Mouse (Mus musculus): ENCODE data around the gene Gm42417.
A peak's percentile ranks its signal among the peaks of the same experiment; 100 is the strongest.

Gm42417 gene

GRCm38 (mm10) chr1:36539186-36539585 is at the start of gene Gm42417:
Gm42417 (minus strand) TSS chr1:36539429.
- peak; percentile 93 to 96 for DNase-seq

- DNase-seq = no peak
These were observed 48.6 kb upstream of the Gm42417 start for GRCm38 (mm10) chr1:36587860-36588259.

- DNase-seq = no peak
These were observed 47.1 kb upstream of the Gm42417 start for GRCm38 (mm10) chr1:36586288-36586687.

GRCm38 (mm10) chr1:36583408-36584116 is 44.3 kb upstream of the Gm42417 start:
- no peak for DNase-seq

GRCm38 (mm10) chr1:36582211-36582610 is 43.0 kb upstream of the Gm42417 start:
- no peak for DNase-seq

GRCm38 (mm10) chr1:36581260-36581659 is 42.0 kb upstream of the Gm42417 start:
- DNase-seq = no peak

GRCm38 (mm10) chr1:36580384-36581207 is 41.4 kb upstream of the Gm42417 start:
- DNase-seq = peak; percentile 66 to 67

GRCm38 (mm10) chr1:36579974-36580383 is 40.8 kb upstream of the Gm42417 start:
- no peak for DNase-seq

- no peak for DNase-seq
These were observed 37.9 kb upstream of the Gm42417 start for GRCm38 (mm10) chr1:36576991-36577675.

- no peak for DNase-seq
These were observed 36.1 kb upstream of the Gm42417 start for GRCm38 (mm10) chr1:36575347-36575746.

GRCm38 (mm10) chr1:36574196-36574955 is 35.1 kb upstream of the Gm42417 start:
- peak; percentile 55 to 64 for DNase-seq

GRCm38 (mm10) chr1:36573524-36573923 is 34.3 kb upstream of the Gm42417 start:
- DNase-seq = peak in 1 of 2 experiments; percentile 61

GRCm38 (mm10) chr1:36572709-36573108 is 33.5 kb upstream of the Gm42417 start:
- peak in 1 of 2 experiments; percentile 42 for DNase-seq

GRCm38 (mm10) chr1:36572140-36572700 is 33.0 kb upstream of the Gm42417 start:
- no peak for DNase-seq

- DNase-seq = peak; percentile 82 to 88
These were observed 32.4 kb upstream of the Gm42417 start for GRCm38 (mm10) chr1:36571627-36572026.

- no peak for DNase-seq
These were observed 31.1 kb upstream of the Gm42417 start for GRCm38 (mm10) chr1:36570320-36570719.

GRCm38 (mm10) chr1:36569694-36570276 is 30.6 kb upstream of the Gm42417 start:
- no peak for DNase-seq

- DNase-seq = no peak
These were observed 29.5 kb upstream of the Gm42417 start for GRCm38 (mm10) chr1:36568776-36569175.

GRCm38 (mm10) chr1:36567818-36568603 is 28.8 kb upstream of the Gm42417 start:
- no peak for DNase-seq

- no peak for DNase-seq
These were observed 27.2 kb upstream of the Gm42417 start for GRCm38 (mm10) chr1:36566425-36566824.

- DNase-seq = no peak
These were observed 24.9 kb upstream of the Gm42417 start for GRCm38 (mm10) chr1:36564101-36564500.
